ENCODE assay signal across 20 mouse cellular contexts in genomic region chr4:25141259-25141658, GRCm38 (mm10).
"Had no signal": no experiment of that assay in that cellular context is flagged by ENCODE, and none has a peak within 500 bp of the region (broad histone marks: within the 10 kb centered on the region; RNA-seq: fewer than 3 reads in every experiment).

No protein-coding gene starts in this region.

- DNase-seq: kidney, adult 18-20 months; kidney, adult 9 months; kidney, postnatal 14 days; kidney, postnatal 4 days; liver, embryonic 13.5 days; lung, adult 2 months; lung, postnatal 14 days; lung, postnatal 4 days; retina, postnatal 1 day; right cerebral cortex, postnatal 25 days; spleen, adult 18-20 months; thymus, adult 18-20 months; thymus, postnatal 36 days had no signal

- H3K9me3 ChIP-seq: liver, embryonic 13.5 days; midbrain, embryonic 12.5 days; neural tube, embryonic 13.5 days; stomach, embryonic 15.5 days had no signal

- H3K27me3 ChIP-seq: liver, embryonic 13.5 days; midbrain, embryonic 12.5 days; neural tube, embryonic 13.5 days; stomach, embryonic 15.5 days had no signal

- H3K4me2 ChIP-seq: liver, embryonic 13.5 days; midbrain, embryonic 12.5 days; neural tube, embryonic 13.5 days; stomach, embryonic 15.5 days had no signal

- H3K4me3 ChIP-seq: left cerebral cortex, adult 2 months; liver, embryonic 13.5 days; midbrain, embryonic 12.5 days; myocyte; neural tube, embryonic 13.5 days; stomach, embryonic 15.5 days had no signal

- H3K36me3 ChIP-seq: liver, embryonic 13.5 days; midbrain, embryonic 12.5 days; neural tube, embryonic 13.5 days; stomach, embryonic 15.5 days had no signal

- ATAC-seq: intestine, embryonic 16.5 days; midbrain, embryonic 16.5 days had no signal

- H3K4me1 ChIP-seq: liver, embryonic 13.5 days; midbrain, embryonic 12.5 days; neural tube, embryonic 13.5 days; stomach, embryonic 15.5 days had no signal

- H3K27ac ChIP-seq: left cerebral cortex, adult 2 months; liver, embryonic 13.5 days; midbrain, embryonic 12.5 days; neural tube, embryonic 13.5 days; stomach, embryonic 15.5 days had no signal

- H3K9ac ChIP-seq: liver, embryonic 13.5 days; midbrain, embryonic 12.5 days; neural tube, embryonic 13.5 days; stomach, embryonic 15.5 days had no signal
